Mouse (Mus musculus) midbrain, embryonic 11.5 days (tissue): ENCODE measurements at regions not wholly inside any gene's neighbourhood (a gene's known extent, or its start where the extent isn't known, plus 50 kb on each side); places are given as distances from the start of the nearest gene placed in this dataset.

Source experiments
- ATAC-seq: fragments of 200-750 bp; cut with Nextera tagmentation; 2 replicates; pipeline ENCODE4 v1.8.0; 2017; ENCODE audit warnings: moderate TSS enrichment, moderate library complexity; ENCODE audit not compliant: low FRiP score
- DNase-seq: peaks from one replicate; pipeline ENCODE4 v3.0.0; 2015; ENCODE audit warnings: low spot score; ENCODE audit errors: missing footprints
- H3K27ac ChIP-seq: fragments of 300-500 bp; sonication (generic); 2 replicates; pipeline ENCODE4 v1.5.1; 2014; ENCODE audit warnings: low read depth, low read length
- H3K27me3 ChIP-seq: fragments of 300-500 bp; sonication (generic); 2 replicates; pipeline ENCODE4 v1.6.1; 2014; ENCODE audit warnings: mild to moderate bottlenecking, low read length, moderate library complexity, mixed read lengths; ENCODE audit not compliant: control insufficient read depth, insufficient read depth
- H3K36me3 ChIP-seq: fragments of 300-500 bp; sonication (generic); 2 replicates; pipeline ENCODE4 v1.6.1; 2014; ENCODE audit warnings: mild to moderate bottlenecking, low read length, moderate library complexity, mixed read lengths; ENCODE audit not compliant: control insufficient read depth, insufficient read depth
- H3K4me1 ChIP-seq: fragments of 300-500 bp; sonication (generic); 2 replicates; pipeline ENCODE4 v1.6.1; 2014; ENCODE audit warnings: low read length; ENCODE audit not compliant: control insufficient read depth, insufficient read depth
- H3K4me2 ChIP-seq: fragments of 300-500 bp; sonication (generic); 2 replicates; pipeline ENCODE4 v1.6.1; 2014; ENCODE audit warnings: mild to moderate bottlenecking, moderate library complexity
- H3K4me3 ChIP-seq: fragments of 300-500 bp; sonication (generic); 2 replicates; pipeline ENCODE4 v1.5.1; 2014; ENCODE audit warnings: low read depth, low read length
- H3K9ac ChIP-seq: fragments of 300-500 bp; sonication (generic); 2 replicates; pipeline ENCODE4 v1.6.1; 2014; ENCODE audit warnings: low read length
- H3K9me3 ChIP-seq: fragments of 300-500 bp; sonication (generic); 2 replicates; pipeline ENCODE4 v1.6.1; 2016; ENCODE audit warnings: low read length; ENCODE audit not compliant: control insufficient read depth
- WGBS: fragments of 180-500 bp; shearing (Covaris S2); extraction: QIAGEN DNeasy Blood & Tissue Kit; methylation state at CpG from one replicate; pipeline ENCODE4 v1.1.7; 2014; 5-methylcytosine and 5-hydroxymethylcytosine counted together

- ATAC-seq (no peak), DNase-seq (no peak)
- Histone ChIP-seq H3K36me3 (no peaks in the 10 kb centered on the region), H3K27ac (no peak overlapping the region), H3K4me1 (no peaks in the 10 kb centered on the region), H3K4me3 (no peak overlapping the region), H3K9me3 (no peaks in the 10 kb centered on the region), H3K4me2 (no peak overlapping the region), H3K9ac (no peak overlapping the region), H3K27me3 (no peaks in the 10 kb centered on the region)
- 71% methylated on average over 12 of the region's 12 CpGs for WGBS
Observed at GRCm38 (mm10) chr13:60267557-60267956, 90.4 kb upstream of the Gas1 start.

GRCm38 (mm10) chr13:60268256-60268655 is 91.1 kb upstream of the Gas1 start:
- no peaks in the 10 kb centered on the region for H3K27me3 ChIP-seq
- no peak for ATAC-seq
- no peaks in the 10 kb centered on the region for H3K4me1 ChIP-seq

GRCm38 (mm10) chr13:60269406-60269841 is 92.3 kb upstream of the Gas1 start:
- Histone ChIP-seq H3K4me1 (no peaks in the 10 kb centered on the region), H3K27ac (no peak overlapping the region), H3K9ac (no peak overlapping the region), H3K4me3 (no peak overlapping the region), H3K9me3 (no peaks in the 10 kb centered on the region; the same call in 1 of the 2 replicates), H3K27me3 (no peaks in the 10 kb centered on the region), H3K4me2 (no peak overlapping the region), H3K36me3 (no peaks in the 10 kb centered on the region)
- ATAC-seq (no peak), DNase-seq (no peak)
- 74% methylated on average over 9 of the region's 9 CpGs for WGBS

More at GRCm38 (mm10) chr13:60268256-60268655, 91.1 kb upstream of the Gas1 start:
- Histone ChIP-seq H3K4me2 (no peak overlapping the region), H3K36me3 (no peaks in the 10 kb centered on the region), H3K9ac (no peak overlapping the region), H3K4me3 (no peak overlapping the region), H3K9me3 (no peaks in the 10 kb centered on the region), H3K27ac (no peak overlapping the region)
- WGBS, result 78% methylated on average over 11 of the region's 11 CpGs
- no peak for DNase-seq

GRCm38 (mm10) chr13:60270526-60270925 is 93.4 kb upstream of the Gas1 start:
- ATAC-seq (no peak), DNase-seq (no peak)
- H3K4me1 ChIP-seq, result no peaks in the 10 kb centered on the region
- no peak overlapping the region for H3K9ac ChIP-seq
- no peaks in the 10 kb centered on the region for H3K27me3 ChIP-seq
- no peak overlapping the region for H3K4me2 ChIP-seq
- peaks cover 4% of the 10 kb centered on the region; the same call in 1 of the 2 replicates for H3K9me3 ChIP-seq
- no peaks in the 10 kb centered on the region for H3K36me3 ChIP-seq
- no peak overlapping the region for H3K4me3 ChIP-seq
- H3K27ac ChIP-seq, result no peak overlapping the region
- WGBS, result 88% methylated on average over 5 of the region's 5 CpGs

- Histone ChIP-seq H3K36me3 (no peaks in the 10 kb centered on the region), H3K9ac (no peak overlapping the region), H3K9me3 (peaks cover 4% of the 10 kb centered on the region; the same call in 1 of the 2 replicates), H3K4me3 (no peak overlapping the region), H3K27ac (no peak overlapping the region), H3K4me2 (no peak overlapping the region), H3K27me3 (no peaks in the 10 kb centered on the region), H3K4me1 (no peaks in the 10 kb centered on the region)
- DNase-seq, result no peak
- no peak for ATAC-seq
- 84% methylated on average over 7 of the region's 7 CpGs for WGBS
Observed at GRCm38 (mm10) chr13:60273331-60273730, 96.2 kb upstream of the Gas1 start.

GRCm38 (mm10) chr13:60282543-60283251 is 105.5 kb upstream of the Gas1 start:
- Histone ChIP-seq H3K9me3 (no peaks in the 10 kb centered on the region), H3K4me2 (no peak overlapping the region), H3K4me1 (no peaks in the 10 kb centered on the region), H3K9ac (no peak overlapping the region), H3K27me3 (no peaks in the 10 kb centered on the region), H3K4me3 (no peak overlapping the region), H3K36me3 (no peaks in the 10 kb centered on the region), H3K27ac (no peak overlapping the region)
- ATAC-seq (no peak), DNase-seq (no peak)
- WGBS, result 67% methylated on average over 7 of the region's 7 CpGs

- no peak overlapping the region for H3K4me3 ChIP-seq
- ATAC-seq (no peak), DNase-seq (no peak)
- no peak overlapping the region for H3K27ac ChIP-seq
- H3K4me2 ChIP-seq, result no peak overlapping the region
- no peak overlapping the region for H3K9ac ChIP-seq
- no peaks in the 10 kb centered on the region for H3K27me3 ChIP-seq
- H3K9me3 ChIP-seq, result no peaks in the 10 kb centered on the region
- H3K4me1 ChIP-seq, result no peaks in the 10 kb centered on the region
- 90% methylated on average over 11 of the region's 11 CpGs for WGBS
- no peaks in the 10 kb centered on the region for H3K36me3 ChIP-seq
Observed at GRCm38 (mm10) chr13:60286525-60287224, 109.5 kb upstream of the Gas1 start.

- Histone ChIP-seq H3K27ac (no peak overlapping the region), H3K4me3 (no peak overlapping the region), H3K36me3 (no peaks in the 10 kb centered on the region), H3K9ac (no peak overlapping the region), H3K4me2 (no peak overlapping the region), H3K9me3 (no peaks in the 10 kb centered on the region), H3K27me3 (no peaks in the 10 kb centered on the region), H3K4me1 (no peaks in the 10 kb centered on the region)
- 77% methylated on average over 3 of the region's 3 CpGs for WGBS
- no peak for ATAC-seq
- no peak for DNase-seq
Observed at GRCm38 (mm10) chr13:60289650-60290049, 112.5 kb upstream of the Gas1 start.

GRCm38 (mm10) chr13:60290820-60291219 is 113.7 kb upstream of the Gas1 start:
- H3K4me2 ChIP-seq, result no peak overlapping the region
- no peak for DNase-seq

More at GRCm38 (mm10) chr13:60290820-60291219, 113.7 kb upstream of the Gas1 start:
- no peaks in the 10 kb centered on the region for H3K36me3 ChIP-seq
- no peaks in the 10 kb centered on the region for H3K4me1 ChIP-seq
- no peak overlapping the region for H3K27ac ChIP-seq
- no peak for ATAC-seq
- H3K4me3 ChIP-seq, result no peak overlapping the region
- H3K27me3 ChIP-seq, result no peaks in the 10 kb centered on the region
- WGBS, result 88% methylated on average over 4 of the region's 4 CpGs
- no peaks in the 10 kb centered on the region for H3K9me3 ChIP-seq
- no peak overlapping the region for H3K9ac ChIP-seq
